Mouse (Mus musculus) adrenal gland, adult (tissue): ENCODE data around the gene D5Ertd577e.
"Not testable (repeated sequence)": the region's sequence is repeated elsewhere in the genome, so short reads cannot be mapped to it uniquely, and the experiment has no call there.

Source experiments
- DNase-seq, 2 experiments: peaks; one replicate each; pipeline ENCODE4 v3.0.0; 2022 to 2023; ENCODE audit warnings: low spot score in 1 of 2; ENCODE audit not compliant: inconsistent age in 2 of 2

D5Ertd577e gene

GRCm38 (mm10) chr5:95456506-95456905 is at the start of gene D5Ertd577e:
TSS of gene D5Ertd577e (plus strand) at chr5:95456806.
- not testable (repeated sequence) for DNase-seq

GRCm38 (mm10) chr5:95510458-95510857 is 53.9 kb downstream of the D5Ertd577e start, which contains the start of gene Gm3286:
TSS of gene Gm3286 (plus strand) at chr5:95510758.
- DNase-seq: not testable (repeated sequence)
